Mouse (Mus musculus) urinary bladder, postnatal 14 days (tissue): ENCODE measurements around the gene Gp9.

Experiments used
- DNase-seq: peaks from one replicate; pipeline ENCODE4 v3.0.0; 2021; ENCODE audit warnings: low spot score

Gp9 gene

DNA sequence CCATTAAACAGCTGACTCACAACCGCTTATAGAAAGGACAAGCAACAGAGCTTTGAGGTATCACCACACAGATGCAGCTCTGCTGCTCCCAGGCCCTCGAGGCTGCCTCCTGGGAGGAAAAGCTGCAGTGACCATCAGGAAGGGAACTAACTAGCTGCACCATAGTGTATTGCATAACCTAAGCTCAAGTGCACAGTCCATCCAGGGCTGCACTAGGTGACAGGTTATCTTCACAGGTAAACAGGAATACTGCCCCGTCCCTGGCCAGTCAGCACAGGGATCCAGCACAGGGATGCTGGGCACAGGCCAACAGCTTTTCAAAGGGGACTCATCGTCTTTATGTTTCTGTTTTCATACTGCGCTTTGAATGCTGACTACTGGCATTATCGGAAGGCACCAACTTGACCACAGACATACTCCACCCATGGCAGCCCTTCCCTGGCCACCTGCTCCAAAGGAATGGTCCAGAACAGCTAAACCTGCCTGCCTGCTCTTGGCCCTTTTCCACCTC lies 31.8 kb downstream of the Gp9 start:
- no peak for DNase-seq

DNA sequence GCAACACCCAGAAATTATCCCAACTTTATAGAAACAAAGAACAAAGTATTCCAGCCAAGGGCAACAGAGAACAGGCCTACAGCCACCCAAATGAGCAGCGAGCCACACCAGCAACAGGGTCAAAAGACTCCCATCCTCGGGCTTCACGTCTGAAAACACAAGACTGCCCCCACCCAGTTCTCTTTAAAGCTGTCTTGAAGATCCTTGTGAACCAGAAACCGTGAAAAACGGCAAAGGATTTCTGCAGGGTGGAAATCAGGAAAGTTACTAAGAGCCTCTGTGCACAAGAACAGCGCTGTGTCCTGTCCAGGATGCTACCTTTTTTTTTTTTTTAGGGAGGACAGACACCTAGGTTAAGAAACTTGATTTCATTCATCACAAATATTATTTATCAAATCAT lies 32.4 kb downstream of the Gp9 start:
- no peak for DNase-seq

DNA sequence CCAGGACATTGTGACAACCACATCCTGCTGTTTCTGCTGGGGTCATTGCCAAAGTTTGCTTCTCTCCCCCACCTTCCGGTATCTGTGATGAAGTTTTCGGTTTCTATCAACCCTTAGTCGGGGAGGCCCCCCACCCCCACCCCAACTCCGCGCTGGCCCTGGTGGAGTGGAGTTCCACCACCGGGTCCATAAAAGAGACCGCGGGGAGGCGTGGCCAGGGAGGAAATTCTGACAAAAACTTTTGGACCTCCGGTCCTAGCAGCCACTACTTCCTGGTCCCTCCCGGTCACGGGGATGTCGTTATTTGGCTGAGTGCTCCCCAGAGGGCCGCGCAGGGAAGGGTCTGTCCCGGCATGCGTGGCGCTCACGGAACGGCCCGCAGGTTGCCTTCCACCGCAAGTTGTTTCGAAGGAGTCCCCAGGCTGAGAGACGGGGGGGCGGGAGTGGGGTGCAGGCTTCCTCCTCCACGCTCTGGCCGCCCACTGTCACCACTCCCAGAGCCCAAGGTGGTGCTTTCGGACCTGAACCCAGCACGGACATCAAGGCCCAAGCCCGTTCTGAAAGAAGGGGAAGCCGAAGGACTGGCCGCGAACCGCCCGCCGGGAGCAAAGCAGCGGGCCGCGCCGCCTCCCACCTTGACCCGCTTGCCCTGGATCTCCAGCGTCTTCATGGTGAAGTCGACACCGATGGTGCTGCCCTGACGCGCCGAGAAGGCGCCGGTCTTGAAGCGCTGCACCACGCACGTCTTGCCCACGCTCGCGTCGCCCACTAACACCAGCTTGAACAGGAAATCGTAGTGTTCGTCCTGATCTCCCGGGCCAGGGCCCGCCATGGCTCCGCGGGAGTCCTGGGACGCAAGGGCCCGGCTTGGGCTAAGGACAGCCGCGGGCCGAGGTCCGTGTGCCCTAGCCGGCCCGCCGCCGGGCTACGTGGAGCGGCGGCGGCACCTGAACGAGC lies 33.1 kb downstream of the Gp9 start:
- peak; percentile 62 for DNase-seq

DNA sequence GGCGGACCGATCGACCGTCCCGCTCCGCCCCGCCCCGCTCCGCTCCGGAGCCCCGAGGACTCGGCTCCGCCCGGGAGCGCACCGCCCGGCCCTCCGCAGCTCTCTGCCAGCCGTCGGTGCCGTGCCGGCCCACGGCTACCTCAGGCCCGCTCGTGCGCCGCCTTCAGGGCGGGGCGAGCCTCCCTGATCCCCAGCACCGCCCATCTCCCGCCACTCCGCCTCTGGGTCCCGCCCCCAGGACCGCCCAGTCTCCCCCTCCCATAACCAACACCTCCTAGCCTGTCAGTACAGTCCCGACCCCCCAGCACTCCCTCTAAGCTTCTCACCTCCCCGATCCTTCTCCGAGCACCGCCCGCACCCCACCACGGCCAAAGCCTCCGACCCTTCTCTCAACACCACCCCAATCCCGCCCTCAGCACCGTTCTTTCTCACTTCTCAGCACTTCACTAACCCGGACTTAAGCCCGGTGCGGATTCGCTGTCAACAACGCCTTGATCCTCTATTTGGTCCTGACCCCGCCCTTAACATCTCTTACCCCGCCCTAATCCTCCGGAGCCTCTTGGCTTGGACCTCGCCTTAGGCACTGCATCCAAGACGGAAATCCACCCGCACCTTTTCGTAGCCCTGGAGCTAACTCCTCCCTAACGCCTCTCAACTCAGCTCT lies 33.9 kb downstream of the Gp9 start, which contains the start of gene Rab43:
Gene Rab43 (minus strand): TSS at position 490 of the 664 bp plus-strand sequence.
- peak; percentile 95 for DNase-seq

DNA sequence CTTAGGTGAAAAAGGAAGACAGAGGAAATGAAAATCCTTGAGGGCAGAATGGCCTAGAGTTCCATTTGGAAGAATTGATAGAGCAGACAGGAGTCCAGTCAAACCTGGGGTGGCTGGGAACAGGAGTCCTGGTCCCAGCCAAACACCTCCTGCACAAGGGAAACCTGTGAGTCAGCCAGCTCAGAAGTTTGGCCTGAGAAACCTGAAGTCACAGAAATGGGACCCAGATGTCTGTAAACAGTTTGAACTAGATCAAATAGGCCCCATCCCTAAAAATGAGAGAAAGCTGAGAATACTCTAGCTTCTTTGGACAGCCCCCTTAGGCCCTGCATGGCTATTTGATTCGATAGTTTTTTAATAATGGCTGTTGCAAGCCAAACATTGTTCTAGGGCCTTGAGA lies 34.8 kb downstream of the Gp9 start:
- no peak for DNase-seq

DNA sequence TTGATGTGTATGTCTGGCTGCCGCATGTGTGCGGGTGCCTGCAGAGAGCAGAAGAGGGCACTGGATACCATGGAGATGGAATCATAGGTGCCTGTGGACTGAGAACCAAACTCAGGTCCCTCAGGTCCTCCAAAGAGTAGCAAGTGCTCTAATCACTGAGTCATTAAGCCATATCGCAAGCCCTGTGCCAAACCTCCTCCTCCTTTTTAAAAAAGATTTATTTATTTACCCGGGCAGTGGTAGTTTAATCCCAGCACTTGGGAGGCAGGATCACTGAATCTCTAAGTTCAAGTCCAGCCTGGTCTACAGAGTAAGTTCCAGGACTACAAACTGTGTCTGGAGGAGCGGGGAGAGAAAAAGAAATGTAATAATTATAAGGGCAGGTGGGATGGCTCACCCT lies 36.6 kb downstream of the Gp9 start:
- no peak for DNase-seq

DNA sequence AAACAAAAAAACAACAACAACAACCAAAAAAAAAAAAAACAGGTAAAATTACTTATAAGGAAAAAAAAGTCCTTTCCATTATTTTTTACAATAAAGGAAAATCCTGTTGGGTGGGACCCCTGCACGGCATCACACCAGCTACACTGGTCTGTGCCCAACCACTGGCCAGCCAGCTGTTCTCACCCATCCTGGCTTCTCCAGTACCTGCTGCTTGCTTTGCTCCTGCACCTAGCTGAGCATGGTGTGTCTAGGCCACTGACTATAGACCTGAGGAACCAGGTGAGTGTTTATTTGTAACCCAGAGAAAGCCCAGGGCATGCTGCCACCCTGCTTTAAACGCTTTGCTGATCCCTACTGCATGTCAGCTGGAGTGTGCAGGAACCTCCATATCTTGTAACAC lies 42.5 kb downstream of the Gp9 start:
- DNase-seq: no peak
